Mouse (Mus musculus) G1E (cell line): ENCODE data around the gene Sap18b. TPM values are rescaled to one million over a fixed set of nuclear protein-coding genes. Genes with fewer than 3 reads are reported as not detected.

ENCODE experiments used
- ATAC-seq: 2 replicates; pipeline ENCODE4 v1.8.0; 2016; ENCODE audit warnings: mild to moderate bottlenecking; ENCODE audit not compliant: insufficient number of reproducible peaks, poor library complexity, low FRiP score, severe bottlenecking; ENCODE audit errors: extremely low read depth
- DNase-seq: peaks from one replicate; pipeline ENCODE4 v3.0.0; 2012; ENCODE audit warnings: low spot score
- H3K27me3 ChIP-seq: 2 replicates; pipeline ENCODE4 v1.6.1; 2012; ENCODE audit warnings: mild to moderate bottlenecking, low read length, inconsistent platforms; ENCODE audit not compliant: insufficient read depth
- H3K36me3 ChIP-seq: replicated peaks from 2 replicates; pipeline ENCODE3; 2012; ENCODE audit warnings: mild to moderate bottlenecking, inconsistent platforms
- H3K4me1 ChIP-seq: 2 replicates; pipeline ENCODE4 v1.6.1; 2012; ENCODE audit warnings: low read depth, low read length, inconsistent platforms, mixed read lengths; ENCODE audit not compliant: insufficient read depth
- H3K4me3 ChIP-seq: 2 replicates; pipeline ENCODE4 v1.5.1; 2012; ENCODE audit warnings: low read depth, mild to moderate bottlenecking, inconsistent platforms, low read length, moderate library complexity, mixed read lengths
- H3K9me3 ChIP-seq: replicated peaks from 2 replicates; pipeline ENCODE4 v1.6.1; 2012; ENCODE audit warnings: inconsistent platforms
- CTCF ChIP-seq: IDR thresholded peaks from 2 replicates; pipeline ENCODE4 v1.5.1; 2012; ENCODE audit warnings: low read depth, low read length, inconsistent platforms, mixed read lengths
- GATA1 ChIP-seq: IDR thresholded peaks from 2 replicates; pipeline ENCODE4 v1.6.1; 2012; ENCODE audit warnings: borderline replicate concordance, low read length, inconsistent platforms, mixed read lengths
- GATA2 ChIP-seq: IDR thresholded peaks from 2 replicates; pipeline ENCODE4 v1.6.1; 2012; ENCODE audit warnings: low read depth, low read length, inconsistent platforms, borderline replicate concordance
- POLR2AphosphoS5 ChIP-seq: IDR thresholded peaks from 2 replicates; pipeline ENCODE4 v1.6.1; 2012; ENCODE audit warnings: low read depth, low read length, inconsistent platforms; ENCODE audit not compliant: insufficient replicate concordance
- TAL1 ChIP-seq: conservative IDR thresholded peaks from 2 replicates; pipeline ENCODE4 v1.6.1; 2012; ENCODE audit warnings: low read depth, low read length, inconsistent platforms, mixed read lengths
- polyA plus RNA-seq: library from polyadenylated mRNA; stranded (reverse); fragments of >175 nt; gene quantifications from 2 replicates; pipeline ENCODE4 v1.2.3, GENCODE M21; 2012
- total RNA-seq, 2 experiments: library from RNA; stranded (forward) in 1 of 2; stranded (reverse) in 1 of 2; fragments of 200-1000 nt in 1 of 2; fragments of >200 nt in 1 of 2; fragmentation: Nextera tagmentation in 1 of 2; gene quantifications; 2 replicates each; pipeline ENCODE4 v1.2.3; 2014 to 2017

Gene Sap18b
- total and polyA plus RNA-seq, 3 experiments = 88.3 to 502 (median 139) TPM

DNA sequence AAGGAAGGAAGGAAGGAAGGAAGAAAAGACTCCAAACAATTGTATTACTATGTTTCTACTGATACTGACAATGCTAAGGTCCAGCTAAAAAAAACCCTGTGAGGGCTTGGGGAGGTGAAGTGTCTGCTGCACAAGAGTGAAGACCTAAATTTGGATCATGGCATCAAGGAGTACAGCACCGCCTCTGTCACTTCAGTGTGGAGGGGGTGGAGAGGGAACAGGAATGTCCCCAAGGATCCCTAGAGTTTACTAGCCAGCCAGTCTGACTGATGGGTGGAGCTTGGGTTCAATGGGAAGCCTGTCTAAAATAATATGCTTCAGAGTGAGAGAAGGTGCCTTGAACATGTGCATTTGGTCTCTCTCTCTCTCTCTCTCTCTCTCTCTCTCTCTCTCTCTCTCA is 6.9 kb upstream of the Sap18b start:
- no peak for TF ChIP-seq GATA1
- TF ChIP-seq GATA2 = no peak
- no peak for TF ChIP-seq CTCF
- H3K9me3 ChIP-seq = no peaks in the 10 kb centered on the region
- peaks cover 6% of the 10 kb centered on the region; the same call in 1 of the 2 replicates for H3K27me3 ChIP-seq
- ATAC-seq (no peak), DNase-seq (no peak)
- no peak overlapping the region for H3K4me3 ChIP-seq
- H3K4me1 ChIP-seq = peaks cover 4% of the 10 kb centered on the region; the same call in 1 of the 2 replicates
- H3K36me3 ChIP-seq = no peaks in the 10 kb centered on the region

DNA sequence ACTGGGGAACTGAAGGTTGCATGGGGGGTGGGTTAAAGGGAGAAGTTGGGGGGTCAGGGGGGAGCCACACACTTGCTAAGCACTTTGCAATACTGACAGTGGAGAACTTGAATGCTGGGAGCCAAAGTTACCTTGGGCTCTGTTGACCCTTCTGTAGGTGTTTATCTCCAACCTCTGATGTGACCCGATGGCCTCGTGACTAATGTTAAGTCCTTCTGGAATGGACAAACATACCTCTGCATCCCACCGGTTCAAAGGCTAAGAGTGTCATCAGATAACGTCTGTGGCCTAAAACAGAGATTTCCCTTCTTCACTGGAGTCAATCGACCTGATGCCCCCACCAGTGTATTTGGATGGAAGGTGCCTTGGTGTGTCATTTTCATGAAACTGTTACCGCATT is 3.9 kb upstream of the Sap18b start:
- peaks cover 11% of the 10 kb centered on the region for H3K27me3 ChIP-seq
- H3K36me3 ChIP-seq = no peaks in the 10 kb centered on the region
- peaks cover 2% of the 10 kb centered on the region; the same call in 1 of the 2 replicates for H3K4me1 ChIP-seq
- TF ChIP-seq POLR2AphosphoS5 = no peak
- ATAC-seq = no peak
- no peak for DNase-seq
- no peaks in the 10 kb centered on the region for H3K9me3 ChIP-seq
- H3K4me3 ChIP-seq = no peak overlapping the region

DNA sequence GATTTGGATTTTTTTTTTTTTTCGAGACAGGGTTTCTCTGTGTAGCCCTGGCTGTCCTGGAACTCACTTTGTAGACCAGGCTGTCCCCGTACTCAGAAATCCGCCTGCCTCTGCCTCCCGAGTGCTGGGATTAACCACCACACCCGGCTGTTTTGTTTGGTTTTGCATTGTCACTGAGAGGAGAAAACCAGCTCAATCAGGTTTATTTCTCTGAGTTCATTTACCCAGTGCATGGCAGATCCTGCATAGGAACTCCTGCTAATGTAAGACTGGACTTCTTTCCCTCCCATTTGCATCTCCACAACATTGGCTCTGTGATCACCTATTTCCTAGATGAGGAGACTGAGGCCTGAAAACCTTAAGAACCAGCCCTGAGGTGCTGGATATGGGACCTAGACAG is 3.0 kb upstream of the Sap18b start:
- ATAC-seq = no peak
- H3K9me3 ChIP-seq = no peaks in the 10 kb centered on the region
- peaks cover 13% of the 10 kb centered on the region for H3K27me3 ChIP-seq
- no peak for DNase-seq
- no peak for TF ChIP-seq CTCF
- H3K4me1 ChIP-seq = no peaks in the 10 kb centered on the region
- no peaks in the 10 kb centered on the region for H3K36me3 ChIP-seq
- no peak overlapping the region for H3K4me3 ChIP-seq

DNA sequence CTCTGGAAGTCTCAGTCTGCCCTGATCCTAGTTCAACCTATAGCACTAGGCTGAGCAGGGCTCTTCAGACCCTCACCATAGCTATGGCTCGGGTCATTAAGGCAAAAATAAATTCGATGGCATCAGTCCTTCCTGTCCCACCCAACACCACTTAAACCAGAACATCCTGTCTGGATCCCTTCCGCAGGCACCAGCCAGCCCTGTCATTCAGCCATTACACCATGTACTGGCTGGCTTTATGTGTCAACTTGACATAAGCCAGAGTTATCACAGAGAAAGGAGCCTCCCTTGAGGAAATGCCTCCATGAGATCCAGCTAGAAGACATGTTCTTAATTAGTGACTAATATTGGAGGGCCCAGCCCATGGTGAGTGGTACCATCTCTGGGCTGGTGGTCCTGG is 2.4 kb upstream of the Sap18b start:
- H3K9me3 ChIP-seq = no peaks in the 10 kb centered on the region
- no peak for DNase-seq
- no peaks in the 10 kb centered on the region for H3K4me1 ChIP-seq
- ATAC-seq = no peak
- H3K4me3 ChIP-seq = no peak overlapping the region
- no peaks in the 10 kb centered on the region for H3K36me3 ChIP-seq
- TF ChIP-seq POLR2AphosphoS5 (no peak), GATA2 (no peak), CTCF (no peak), GATA1 (no peak), TAL1 (no peak)
- peaks cover 13% of the 10 kb centered on the region for H3K27me3 ChIP-seq

DNA sequence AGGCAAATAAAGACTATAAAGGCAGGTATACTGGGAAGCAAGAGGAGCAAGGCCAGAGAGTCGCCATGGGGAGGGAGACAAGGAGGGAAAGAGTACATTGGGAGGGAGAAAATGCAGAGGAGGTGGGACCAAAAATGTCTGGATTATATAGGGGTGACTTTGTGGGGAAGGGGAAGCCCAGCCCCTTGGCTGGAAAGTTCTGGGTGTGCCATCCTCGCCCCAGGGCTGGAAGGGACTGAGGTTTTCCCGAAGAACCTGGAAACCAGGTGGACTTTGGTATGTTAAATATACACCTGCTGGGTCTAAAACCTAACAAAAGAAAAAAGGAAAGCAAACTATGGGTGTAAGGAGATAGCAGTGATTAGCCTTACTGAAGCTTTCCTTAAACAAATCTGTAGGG is 5.0 kb downstream of the Sap18b start:
- Histone ChIP-seq H3K4me3 (no peak overlapping the region), H3K4me1 (peaks cover 22% of the 10 kb centered on the region), H3K9me3 (no peaks in the 10 kb centered on the region), H3K27me3 (peaks cover 2% of the 10 kb centered on the region; the same call in 1 of the 2 replicates), H3K36me3 (peaks cover 12% of the 10 kb centered on the region)
- DNase-seq (no peak), ATAC-seq (no peak)
- TF ChIP-seq CTCF (no peak), GATA1 (no peak), GATA2 (no peak), TAL1 (no peak), POLR2AphosphoS5 (no peak)

DNA sequence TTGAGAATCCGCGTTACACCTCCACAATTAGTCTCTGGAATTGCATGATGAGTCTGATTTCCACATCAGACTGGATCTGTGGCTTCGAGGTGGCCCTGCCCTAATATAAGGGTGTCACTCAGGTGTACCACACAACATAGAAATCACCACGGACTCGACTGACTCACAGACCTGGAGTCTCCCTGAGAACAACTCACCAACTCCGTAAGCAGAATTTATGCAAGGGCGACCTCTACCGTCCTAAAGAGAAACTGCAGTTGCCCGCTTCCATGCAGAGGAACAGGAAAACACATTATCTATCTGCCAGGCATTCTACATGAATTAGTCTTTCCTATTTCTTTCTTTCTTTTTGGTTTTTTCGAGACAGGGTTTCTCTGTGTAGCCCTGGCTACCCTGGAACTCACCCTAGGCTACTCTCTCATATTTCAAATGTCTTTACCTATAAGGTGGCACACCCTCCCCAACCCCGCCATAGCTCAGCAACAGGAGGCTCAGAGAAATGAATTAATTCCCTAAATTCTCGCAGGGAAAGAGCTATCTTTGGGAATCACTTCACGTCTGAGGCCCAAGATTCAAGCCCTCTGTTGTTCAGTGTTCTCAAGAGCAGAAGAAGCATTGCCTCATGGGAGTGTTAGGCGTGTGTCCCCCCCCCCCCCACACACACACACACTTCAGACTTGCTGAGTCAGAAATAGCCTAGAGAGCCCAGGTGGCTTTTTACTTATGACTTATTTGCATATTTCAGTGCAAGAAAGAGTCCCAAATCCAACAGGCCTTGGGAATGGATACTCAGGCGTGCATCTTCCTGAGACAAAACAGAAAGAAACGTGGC is 7.7 kb downstream of the Sap18b start:
- Histone ChIP-seq H3K4me1 (peaks cover 25% of the 10 kb centered on the region), H3K4me3 (peak overlapping the region; percentile 72), H3K9me3 (no peaks in the 10 kb centered on the region), H3K36me3 (peaks cover 31% of the 10 kb centered on the region), H3K27me3 (no peaks in the 10 kb centered on the region)
- DNase-seq (peak; percentile 59), ATAC-seq (peak; percentile 66)
- no peak for TF ChIP-seq POLR2AphosphoS5
- peak; percentile 99 for TF ChIP-seq CTCF
- no peak for TF ChIP-seq GATA1
- no peak for TF ChIP-seq GATA2
- no peak for TF ChIP-seq TAL1

DNA sequence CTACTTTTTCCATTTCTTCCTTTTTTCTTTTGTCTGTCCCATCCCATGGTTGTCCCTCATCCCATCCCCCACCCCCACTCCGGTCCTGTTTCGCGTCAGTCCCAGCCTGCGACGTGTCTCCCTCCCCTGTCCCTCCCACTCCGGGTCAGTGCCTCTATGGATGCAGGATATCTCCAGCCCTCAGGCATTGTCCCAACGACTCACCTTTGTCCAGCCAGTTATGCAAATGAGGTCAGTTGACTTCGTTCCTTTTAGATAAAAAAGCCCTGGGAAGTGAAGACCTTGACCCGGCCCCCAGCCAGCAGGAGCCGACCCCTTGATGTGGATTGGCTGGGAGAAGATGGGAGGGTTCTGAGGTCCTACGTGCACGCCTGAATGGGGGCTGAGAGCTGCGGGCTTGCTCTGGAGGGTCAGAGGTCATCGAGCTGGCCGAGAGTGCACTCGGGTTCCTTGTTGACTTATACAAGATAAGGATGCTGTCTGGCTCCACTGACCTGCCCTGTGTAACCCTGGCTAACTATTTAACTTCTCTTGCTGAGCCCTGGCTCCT is 8.4 kb downstream of the Sap18b start:
- Histone ChIP-seq H3K4me1 (peaks cover 25% of the 10 kb centered on the region), H3K36me3 (peaks cover 31% of the 10 kb centered on the region), H3K27me3 (no peaks in the 10 kb centered on the region), H3K9me3 (no peaks in the 10 kb centered on the region), H3K4me3 (peak overlapping the region; percentile 72)
- TF ChIP-seq POLR2AphosphoS5 (no peak), CTCF (no peak), GATA2 (no peak), GATA1 (no peak), TAL1 (no peak)
- peak; percentile 83 for DNase-seq
- peak; percentile 71 for ATAC-seq
